In the genomic region with DNA sequence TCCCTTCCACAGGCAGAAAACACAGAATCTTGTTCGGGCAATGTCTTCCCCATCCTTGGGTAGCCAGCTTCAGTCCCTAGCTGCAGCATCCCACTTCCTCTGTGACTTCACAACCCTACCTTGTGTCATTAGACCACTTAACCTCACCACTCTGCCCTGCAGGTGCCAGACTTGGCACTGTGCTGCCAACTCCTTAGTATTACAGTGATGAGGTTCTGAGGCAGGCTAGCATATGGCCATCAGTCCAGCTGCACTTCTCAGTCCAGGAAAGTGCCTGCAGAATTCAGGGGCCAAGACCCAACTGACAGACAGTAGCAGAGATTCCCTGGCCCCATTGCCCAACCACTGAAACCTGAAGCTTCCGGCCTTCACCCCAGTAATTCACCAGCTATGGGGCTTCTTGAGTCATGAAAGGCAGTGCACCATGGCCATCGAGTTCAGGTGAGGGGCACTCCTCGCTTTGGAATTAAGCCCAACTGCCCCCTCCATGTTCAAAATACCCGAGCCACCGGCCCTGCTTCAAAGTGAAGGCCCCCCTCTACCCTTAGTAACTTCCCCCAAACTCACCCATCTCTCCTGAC, we compare ENCODE assay signal across 8 mouse cellular contexts. TPM values are rescaled to one million over a fixed set of nuclear protein-coding genes. Genes with fewer than 3 reads are reported as not detected.
DNase-seq lines count a peak whose midpoint lies in the region; ATAC-seq and TF ChIP-seq lines count a peak whose summit lies in the region.

No protein-coding gene starts in this region.

- peak overlapping the region; percentile 64 for H3K9ac ChIP-seq in kidney, embryonic 14.5 days (ENCODE audit: low read depth, low read length)
- H3K9ac ChIP-seq in hindbrain, embryonic 11.5 days (ENCODE audit: low read depth, low read length) = peak overlapping the region; percentile 62

- peak overlapping the region; percentile 48 for H3K4me3 ChIP-seq in kidney, embryonic 14.5 days (ENCODE audit: low read length)
- H3K4me3 ChIP-seq in bone marrow macrophage, adult 2 months (ENCODE audit: insufficient read depth, low read length) = peak overlapping the region; percentile 94
- H3K4me3 ChIP-seq in hindbrain, embryonic 11.5 days (ENCODE audit: low read depth, low read length) = peak overlapping the region; percentile 48

- ATAC-seq in kidney, embryonic 14.5 days (ENCODE audit: low FRiP score, low TSS enrichment) = no peak; the same call in 1 of the 2 replicates
- peak; percentile 14; the same call in 1 of the 2 replicates for ATAC-seq in hindbrain, embryonic 11.5 days (ENCODE audit: low FRiP score)
- ATAC-seq in megakaryocyte, adult 5-6 weeks (ENCODE audit: poor library complexity, severe bottlenecking) = peak; percentile 41

- H3K27me3 ChIP-seq in kidney, embryonic 14.5 days (ENCODE audit: control insufficient read depth, insufficient read depth, low read length) = no peaks in the 10 kb centered on the region
- H3K27me3 ChIP-seq in hindbrain, embryonic 11.5 days (ENCODE audit: control insufficient read depth, insufficient read depth, low read length) = no peaks in the 10 kb centered on the region

- DNase-seq in kidney, postnatal 36 days = no peak
- peak; percentile 12 for DNase-seq in hindbrain, embryonic 11.5 days (ENCODE audit: low spot score)
- DNase-seq in right cerebral cortex, postnatal 4 days = no peak
- no peak for DNase-seq in ovary, postnatal 36 days (ENCODE audit: low spot score)
- DNase-seq in adrenal gland, adult 18-20 months (ENCODE audit: low spot score in 2 of 2) = no peak

- H3K4me1 ChIP-seq in kidney, embryonic 14.5 days (ENCODE audit: control insufficient read depth, insufficient read depth, low read length) = peaks cover 2% of the 10 kb centered on the region; the same call in 1 of the 2 replicates
- peaks cover 26% of the 10 kb centered on the region for H3K4me1 ChIP-seq in bone marrow macrophage, adult 2 months (ENCODE audit: control insufficient read depth, insufficient read depth, low read length)
- no peaks in the 10 kb centered on the region for H3K4me1 ChIP-seq in hindbrain, embryonic 11.5 days (replicated peaks; ENCODE audit: control insufficient read depth, insufficient read depth, low read length)

- peak overlapping the region; percentile 66 for H3K4me2 ChIP-seq in kidney, embryonic 14.5 days (replicated peaks; ENCODE audit: low read depth, low read length)
- H3K4me2 ChIP-seq in hindbrain, embryonic 11.5 days (replicated peaks; ENCODE audit: low read depth, low read length) = peak overlapping the region; percentile 62

- no peak for TF ChIP-seq CTCF in bone marrow macrophage, adult 2 months (IDR thresholded peaks at IDR 0.05; ENCODE audit: low read depth, low read length)

- TF ChIP-seq POLR2A in bone marrow macrophage, adult 2 months (IDR thresholded peaks at IDR 0.05; ENCODE audit: borderline replicate concordance, low read depth, low read length) = no peak

- H3K36me3 ChIP-seq in kidney, embryonic 14.5 days (ENCODE audit: control insufficient read depth, insufficient read depth, low read length) = peaks cover 14% of the 10 kb centered on the region; the same call in 1 of the 2 replicates
- no peaks in the 10 kb centered on the region for H3K36me3 ChIP-seq in hindbrain, embryonic 11.5 days (ENCODE audit: control insufficient read depth, insufficient read depth, low read length)

- H3K27ac ChIP-seq in kidney, embryonic 14.5 days (ENCODE audit: low read depth, low read length) = no peak overlapping the region
- peak overlapping the region; percentile 25; the same call in 1 of the 2 replicates for H3K27ac ChIP-seq in bone marrow macrophage, adult 2 months (ENCODE audit: insufficient read depth, low read depth, low read length)
- no peak overlapping the region for H3K27ac ChIP-seq in hindbrain, embryonic 11.5 days (ENCODE audit: low read depth, low read length)

- 15% methylated on average over 6 of the region's 6 CpGs for WGBS in kidney, embryonic 14.5 days
- 15% methylated on average over 6 of the region's 6 CpGs for WGBS in hindbrain, embryonic 11.5 days

- no peaks in the 10 kb centered on the region for H3K9me3 ChIP-seq in kidney, embryonic 14.5 days (ENCODE audit: control insufficient read depth, low read length)
- no peaks in the 10 kb centered on the region for H3K9me3 ChIP-seq in hindbrain, embryonic 11.5 days (ENCODE audit: control insufficient read depth, low read length)

RNA-seq across cellular contexts. Expression of a gene that starts 0.6 kb away (rescaled TPM):
- 22.7 and 22.8 TPM in 2 replicates for polyA plus RNA-seq in kidney, embryonic 14.5 days (2014; fragmentation: Nextera tagmentation; extraction: Ambion mirVana)
- 23.8 and 26.6 TPM in 2 replicates for polyA plus RNA-seq in bone marrow macrophage, adult 2 months (2012; ENCODE audit: insufficient read depth, insufficient read length, missing spikeins)
- polyA plus RNA-seq in hindbrain, embryonic 11.5 days (2014; fragmentation: Nextera tagmentation; extraction: Ambion mirVana) = 12.7 and 16.8 TPM in 2 replicates
- total RNA-seq in megakaryocyte, adult 5-6 weeks (2015) = 39.4 and 40.2 TPM in 2 replicates
- total RNA-seq in megakaryocyte, adult 5-6 weeks (2017) = 46.1 and 50.0 TPM in 2 replicates
- 1 to 10 TPM; 4.7 to 5.8 TPM for total RNA-seq in adrenal gland, adult 18-20 months (2021)

RNA-seq across cellular contexts. Expression of a gene that starts 8.9 kb away (rescaled TPM):
- polyA plus RNA-seq in kidney, embryonic 14.5 days (2014; fragmentation: Nextera tagmentation; extraction: Ambion mirVana) = 67.3 and 103 TPM in 2 replicates
- polyA plus RNA-seq in bone marrow macrophage, adult 2 months (2012; ENCODE audit: insufficient read depth, insufficient read length, missing spikeins) = 32.5 and 33.3 TPM in 2 replicates
- 86.8 and 95.2 TPM in 2 replicates for polyA plus RNA-seq in hindbrain, embryonic 11.5 days (2014; fragmentation: Nextera tagmentation; extraction: Ambion mirVana)
- 61.6 and 71.8 TPM in 2 replicates for total RNA-seq in megakaryocyte, adult 5-6 weeks (2015)
- total RNA-seq in megakaryocyte, adult 5-6 weeks (2017) = 88.2 and 93.2 TPM in 2 replicates
- 1 to 10 TPM; 1.3 to 1.9 TPM for total RNA-seq in adrenal gland, adult 18-20 months (2021)
